Mouse (Mus musculus): ENCODE measurements around the gene Slc7a11.

Slc7a11 gene

DNA sequence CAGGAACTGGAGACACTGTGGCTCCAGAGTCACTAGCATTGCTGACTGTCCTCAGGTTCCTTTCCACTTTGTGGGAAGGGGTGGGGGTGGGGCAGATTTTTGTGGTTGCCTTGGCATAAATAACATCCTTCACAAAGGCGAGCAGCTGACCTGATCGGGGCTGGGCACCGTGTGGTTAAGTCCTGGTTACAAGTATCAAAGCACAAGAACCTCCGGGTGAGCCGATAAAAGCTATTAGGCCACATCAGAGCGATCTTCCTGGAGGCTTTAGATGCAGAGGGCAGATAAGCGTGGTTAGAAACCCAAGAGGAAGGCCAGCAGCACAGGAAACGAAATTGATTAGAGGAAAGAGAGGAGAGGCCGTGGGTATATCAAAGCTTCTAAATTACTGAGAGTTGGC lies 55.1 kb downstream of the Slc7a11 start:
- DNase-seq: no peak

DNA sequence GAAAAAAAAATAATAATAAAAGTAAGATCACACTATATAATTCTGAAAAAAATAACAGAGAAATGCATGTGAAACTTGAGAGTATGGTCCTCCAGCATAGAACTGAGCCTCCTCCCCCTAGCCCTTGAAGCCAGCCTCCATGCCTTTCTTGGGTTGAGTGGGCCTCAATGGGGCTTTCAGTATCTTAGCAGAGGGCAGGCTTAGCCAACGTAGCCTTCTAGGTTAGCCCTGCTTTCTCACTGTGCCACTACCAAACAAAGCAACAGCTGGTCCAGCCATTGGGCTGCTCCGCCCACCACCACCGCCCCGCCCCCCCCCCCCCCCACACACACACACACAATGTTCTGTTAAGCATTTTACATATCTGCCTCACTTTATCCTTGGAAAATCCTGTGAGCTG lies 56.1 kb downstream of the Slc7a11 start:
- no peak for DNase-seq

DNA sequence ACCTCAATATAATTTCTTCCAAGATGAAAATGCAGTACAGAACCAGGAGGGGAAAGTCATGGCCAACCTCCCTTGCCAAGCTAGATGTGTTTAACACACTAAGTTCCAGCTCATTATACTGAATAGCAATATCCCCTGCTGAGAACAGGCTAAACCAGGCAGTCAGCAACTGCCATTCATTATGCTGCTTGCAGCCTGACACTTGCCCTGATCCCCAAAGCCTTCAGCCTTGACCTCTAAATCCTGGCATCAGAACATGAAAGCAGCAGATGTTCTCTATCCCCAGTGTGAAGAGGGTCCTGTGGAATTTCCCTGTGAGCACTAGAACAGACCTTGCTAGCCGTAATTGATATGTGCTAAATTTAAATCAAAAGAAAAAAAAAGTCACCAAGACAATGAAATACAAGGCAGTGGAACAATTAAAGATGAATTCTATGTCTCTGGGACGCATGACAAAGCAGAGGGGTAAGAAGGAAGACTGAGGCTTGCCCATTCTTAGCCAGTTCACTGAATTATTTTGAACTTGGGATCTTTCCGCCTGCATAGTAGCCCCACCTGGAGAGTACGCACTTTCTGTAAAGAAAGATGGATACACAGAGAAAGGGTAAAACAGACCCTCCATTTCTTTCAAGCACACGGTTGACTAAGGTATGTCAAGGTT lies 56.7 kb downstream of the Slc7a11 start:
- DNase-seq: no peak

DNA sequence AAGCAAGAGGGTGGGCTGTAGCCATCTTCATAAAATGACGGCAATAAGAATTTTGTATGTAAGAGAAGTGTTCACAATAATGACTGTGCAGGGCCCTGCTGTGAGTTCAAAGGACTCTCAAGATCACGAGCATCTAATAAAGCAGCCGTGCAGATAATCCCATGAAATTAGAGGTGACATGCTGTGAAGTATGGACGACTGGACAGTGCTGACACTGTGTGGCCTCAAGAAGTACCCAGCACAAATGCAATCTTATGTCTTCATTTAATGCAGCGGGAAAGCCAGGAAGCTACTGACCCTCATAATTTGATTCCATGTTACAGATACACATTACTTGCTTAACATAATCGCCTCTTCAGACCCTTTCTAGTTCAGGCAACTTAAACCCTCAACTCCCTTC lies 57.3 kb downstream of the Slc7a11 start:
- no peak for DNase-seq

DNA sequence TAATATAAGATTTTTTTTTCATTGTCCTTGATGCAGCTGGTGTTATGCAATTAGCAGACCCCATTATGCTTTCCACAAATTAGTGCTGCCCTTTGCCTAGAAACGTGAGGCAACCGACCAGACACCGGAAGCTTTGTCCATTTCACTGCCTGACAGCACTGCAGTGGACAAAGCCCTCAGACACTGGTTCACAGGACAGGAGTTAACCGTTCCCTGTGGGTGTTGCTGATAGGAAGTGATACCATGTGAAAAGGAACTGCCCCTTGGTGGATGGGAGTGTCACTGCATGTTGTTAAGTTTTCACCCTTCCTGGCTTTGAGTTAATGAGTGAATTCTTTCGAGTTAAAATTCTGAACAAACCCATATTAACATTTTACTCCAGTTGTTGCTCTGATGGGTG lies 60.7 kb downstream of the Slc7a11 start:
- no peak for DNase-seq

DNA sequence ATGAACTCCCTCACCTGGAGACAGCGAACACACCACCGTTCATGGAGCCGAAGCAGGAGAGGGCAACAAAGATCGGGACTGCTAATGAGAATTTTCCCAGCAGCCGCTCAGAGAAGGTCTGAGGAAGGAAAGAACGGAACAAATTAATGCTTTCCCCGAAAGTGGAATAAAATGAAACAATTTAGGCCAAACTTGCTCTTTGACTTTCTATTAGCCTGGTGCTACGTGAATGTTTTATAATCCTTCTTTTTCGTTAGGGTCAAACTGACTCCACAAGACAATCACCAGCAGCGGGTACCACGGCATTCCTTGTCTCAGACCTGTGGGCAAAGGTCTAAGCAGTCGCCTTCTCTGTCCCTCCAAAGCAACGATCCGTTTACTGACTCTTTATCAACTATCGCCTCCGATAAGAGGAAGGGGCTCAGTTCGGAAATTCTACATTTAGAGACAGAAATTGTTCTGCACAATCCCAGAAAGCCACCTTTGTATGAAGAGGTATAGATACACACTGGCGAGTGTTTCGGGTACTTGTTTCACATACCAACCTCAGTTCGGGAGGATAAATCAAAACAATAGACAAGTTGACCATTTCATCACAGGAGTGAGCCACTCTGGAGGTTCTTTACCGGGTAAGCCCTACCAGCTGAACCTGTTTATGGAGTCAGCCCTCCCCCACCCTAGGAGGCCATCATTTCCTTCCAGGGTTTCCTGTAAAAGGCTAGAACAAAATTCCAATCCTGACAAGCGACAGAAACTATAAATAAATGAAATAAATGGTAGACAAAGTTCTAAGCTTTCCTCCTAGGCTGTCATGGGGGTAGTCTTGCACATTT lies 61.3 kb downstream of the Slc7a11 start:
- DNase-seq: no peak

DNA sequence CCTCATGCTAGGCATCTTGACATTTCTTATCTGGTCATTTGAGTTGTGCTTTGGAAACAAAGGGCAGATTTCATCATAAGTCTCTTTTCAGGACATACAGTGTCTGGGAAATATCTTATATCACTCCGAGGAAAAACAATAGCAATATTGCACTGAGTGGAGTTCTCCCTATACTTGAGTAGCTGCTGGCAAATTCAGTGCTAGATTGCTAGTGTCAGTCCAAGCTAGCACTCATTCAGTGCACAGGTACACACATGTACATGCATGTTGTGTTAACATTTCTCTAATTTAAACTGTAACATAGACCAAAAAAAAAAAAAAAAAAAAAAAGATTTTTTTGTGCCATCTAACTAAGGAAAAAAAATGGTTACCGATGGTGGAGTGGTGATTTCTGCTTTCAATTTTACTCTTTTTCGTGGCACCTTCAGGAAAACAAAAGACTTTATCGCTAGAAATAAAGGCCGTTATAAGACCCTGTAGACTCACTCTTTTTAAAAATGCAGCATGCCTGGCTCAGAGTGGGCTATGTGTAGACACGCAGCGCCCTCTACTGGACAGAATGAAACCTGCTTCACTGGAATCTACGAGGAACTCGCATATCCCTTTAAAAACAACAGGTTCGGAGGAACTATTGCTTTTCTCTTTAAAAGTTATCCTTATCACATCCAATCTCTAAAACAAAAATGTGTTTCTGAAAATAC lies 62.1 kb downstream of the Slc7a11 start:
- DNase-seq: peak; percentile 34

DNA sequence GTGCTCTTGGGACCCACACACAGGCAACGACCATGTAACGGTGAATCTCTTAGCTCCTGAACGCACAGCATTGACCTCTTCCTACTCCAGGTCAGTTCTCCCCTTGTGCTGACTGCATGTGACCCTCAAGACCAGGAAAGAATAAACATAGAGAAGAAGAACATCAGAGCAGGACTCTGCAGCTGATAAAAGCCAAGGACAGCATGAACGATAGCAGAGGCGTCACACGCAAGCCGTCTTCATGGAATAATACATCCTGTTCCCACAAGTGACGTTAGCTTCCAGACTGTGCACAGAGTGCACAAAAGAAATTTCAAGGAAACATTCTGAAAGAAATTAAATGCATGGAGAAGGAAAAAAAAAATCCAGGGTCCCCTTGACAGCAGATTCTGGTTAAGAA lies 63.5 kb downstream of the Slc7a11 start:
- no peak for DNase-seq

DNA sequence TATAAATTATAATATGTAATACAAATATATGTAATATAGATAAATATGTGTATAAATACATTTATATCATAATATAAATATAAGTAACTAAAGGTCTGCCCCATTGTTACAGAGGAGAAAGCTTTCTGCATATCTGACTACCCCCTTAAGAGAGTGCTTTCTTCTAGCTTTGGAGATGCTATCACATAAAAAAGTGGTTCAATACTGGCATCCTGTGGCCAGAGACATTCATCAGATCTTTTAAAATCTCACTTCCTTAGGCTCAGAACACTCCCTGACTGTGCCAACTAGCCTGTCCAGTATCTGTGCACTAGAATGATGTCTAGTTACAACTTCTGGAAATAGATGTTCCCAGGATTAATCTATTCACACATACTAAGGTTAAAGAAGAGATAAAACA lies 67.9 kb downstream of the Slc7a11 start:
- no peak for DNase-seq

DNA sequence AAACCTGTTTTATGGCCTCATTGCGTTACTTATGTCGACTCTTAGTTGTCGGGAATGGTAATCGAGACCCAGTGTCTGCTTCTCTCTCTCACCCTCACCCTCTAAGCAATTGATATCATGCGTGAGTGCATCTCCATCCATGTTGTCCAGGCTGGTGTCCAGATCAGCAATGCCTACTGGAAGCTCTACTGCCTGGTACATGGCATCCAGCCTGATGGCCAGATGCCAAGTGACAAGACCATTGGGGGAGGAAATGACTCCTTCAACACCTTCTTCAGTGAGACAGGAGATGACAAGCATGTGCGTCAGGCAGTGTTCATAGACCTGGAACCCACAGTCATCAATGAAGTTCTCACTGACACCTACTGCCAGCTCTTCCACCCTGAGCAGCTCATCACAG lies 73.6 kb downstream of the Slc7a11 start:
- DNase-seq: no peak

DNA sequence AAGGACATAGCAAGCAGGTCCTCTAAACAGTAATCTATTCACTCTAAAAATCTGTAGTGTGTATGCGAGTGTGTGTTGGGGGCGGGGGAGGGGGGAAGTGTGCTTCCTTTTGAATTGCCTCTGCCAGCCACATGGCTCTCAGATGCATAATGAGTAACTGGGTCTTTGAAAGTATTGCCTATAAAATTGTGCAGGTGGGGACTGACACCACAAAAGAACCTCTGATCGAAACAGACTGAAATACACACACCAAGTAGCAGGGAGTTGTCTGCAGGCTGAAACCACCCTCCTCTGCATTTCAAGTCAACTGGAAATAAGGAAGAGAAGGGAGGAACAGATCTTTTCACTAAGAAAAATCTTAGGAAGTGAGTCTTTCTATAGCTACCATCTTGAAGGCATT lies 76.2 kb downstream of the Slc7a11 start:
- DNase-seq: no peak

DNA sequence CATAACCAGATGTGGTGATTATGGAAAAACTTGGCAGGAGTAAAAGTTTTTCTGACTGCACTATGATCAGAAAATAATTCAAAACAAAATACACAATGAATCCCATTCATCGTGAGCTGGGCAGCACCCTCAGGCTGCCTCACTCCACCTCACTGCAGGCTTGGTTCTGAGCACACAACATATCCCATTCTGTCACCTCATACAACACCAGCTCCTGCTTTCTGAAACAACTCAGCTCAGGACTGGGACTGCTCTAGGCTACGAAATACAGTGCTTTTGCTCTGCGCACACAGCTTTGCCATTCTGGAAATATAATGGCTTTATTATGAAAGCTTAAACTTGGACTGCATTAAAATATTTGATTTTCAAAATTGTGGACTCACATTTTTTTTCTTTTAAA lies 79.8 kb downstream of the Slc7a11 start:
- DNase-seq: no peak

DNA sequence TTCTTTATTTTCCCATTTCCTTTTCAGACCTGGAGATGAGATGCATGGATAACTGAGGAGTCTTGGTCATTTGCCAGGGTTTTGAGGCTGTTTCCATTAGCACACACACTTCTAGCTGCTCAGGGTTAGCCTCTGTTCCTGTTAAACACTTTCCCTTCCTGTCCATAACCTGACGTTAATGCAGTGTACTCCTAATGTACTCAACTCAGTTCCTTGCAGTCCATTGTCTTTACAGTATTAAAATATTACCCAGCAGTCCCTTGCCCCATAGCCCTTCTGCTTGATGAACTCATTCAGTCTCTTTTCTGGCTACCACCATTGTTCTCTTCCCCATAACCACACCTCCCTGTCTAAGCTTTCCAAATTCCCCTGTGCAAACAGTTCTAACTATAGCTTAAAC lies 96.3 kb downstream of the Slc7a11 start:
- no peak for DNase-seq

DNA sequence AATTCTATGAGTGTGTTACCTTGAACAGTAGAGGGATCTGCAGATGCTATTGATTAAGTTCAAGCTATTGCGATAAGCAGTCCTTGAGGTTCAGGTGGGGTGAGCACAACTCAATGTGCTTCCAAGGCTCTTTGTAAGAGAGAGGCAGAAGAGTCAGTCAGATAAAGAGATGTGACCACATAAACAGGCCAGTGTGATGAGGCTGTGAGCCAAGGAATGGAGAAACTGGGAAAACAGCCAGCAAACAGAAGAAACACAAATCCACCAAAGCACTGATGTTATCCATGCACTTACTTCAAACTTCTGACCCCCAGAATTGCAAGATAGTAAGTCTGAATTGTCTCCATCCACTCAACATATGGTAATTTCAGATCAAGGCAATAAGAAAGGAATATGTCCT lies 99.0 kb downstream of the Slc7a11 start:
- no peak for DNase-seq

DNA sequence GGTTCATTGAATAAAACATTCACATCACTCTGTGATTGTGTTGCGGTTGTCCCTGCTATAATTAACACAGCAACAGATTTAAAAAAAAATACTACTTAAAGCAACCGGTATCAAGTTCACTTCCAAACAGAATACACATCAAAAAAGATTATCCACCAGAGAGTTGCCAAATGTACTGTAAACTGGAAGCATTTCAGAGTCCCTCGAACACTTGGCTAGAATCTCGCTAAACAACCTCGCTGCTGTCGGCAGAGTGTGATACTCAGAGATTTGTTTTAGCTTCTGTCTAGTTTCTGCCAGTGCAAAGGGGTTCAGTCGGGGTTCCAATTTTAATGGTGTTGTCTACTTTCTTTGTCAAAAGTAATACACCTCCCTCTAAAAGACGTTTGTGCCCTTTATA lies 118.9 kb downstream of the Slc7a11 start:
- DNase-seq: no peak

DNA sequence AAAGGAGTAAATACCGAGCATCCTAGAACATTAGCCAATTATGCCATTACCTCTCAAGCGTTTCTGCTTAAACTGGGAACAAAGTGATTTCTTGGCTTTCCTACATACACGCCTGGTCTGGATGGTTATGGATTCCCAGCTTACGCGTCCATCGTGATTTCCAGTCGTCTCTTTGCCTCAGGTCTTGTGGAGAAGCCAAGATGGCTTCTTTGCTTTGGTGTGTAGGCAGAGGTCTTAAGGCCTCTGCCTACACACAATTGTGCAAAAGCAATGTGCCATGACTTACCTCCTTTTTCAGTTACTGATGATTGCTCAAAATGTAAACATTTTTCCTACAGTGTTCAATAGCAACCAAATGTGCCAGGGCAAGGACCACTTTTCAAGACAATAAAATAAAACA lies 119.5 kb downstream of the Slc7a11 start:
- no peak for DNase-seq

DNA sequence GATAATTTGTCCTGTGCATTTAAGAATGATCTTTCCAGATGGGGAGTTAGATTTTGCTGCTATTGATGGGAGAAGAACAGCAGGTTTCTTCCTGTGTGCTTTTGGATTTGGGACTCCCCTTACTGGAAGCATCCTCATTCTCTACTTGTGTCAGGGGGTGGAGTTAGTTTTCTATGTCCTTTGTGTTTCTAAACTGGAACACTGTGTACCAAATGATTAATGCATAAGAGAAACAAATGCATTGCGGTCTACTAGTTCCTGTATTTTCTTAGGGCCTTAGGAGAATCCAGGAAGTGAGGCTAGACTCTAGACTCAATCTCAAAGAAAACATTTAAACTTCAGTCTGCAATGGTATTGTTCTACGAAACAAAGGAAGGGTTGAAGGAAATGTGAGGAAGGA lies 122.6 kb downstream of the Slc7a11 start:
- no peak for DNase-seq

DNA sequence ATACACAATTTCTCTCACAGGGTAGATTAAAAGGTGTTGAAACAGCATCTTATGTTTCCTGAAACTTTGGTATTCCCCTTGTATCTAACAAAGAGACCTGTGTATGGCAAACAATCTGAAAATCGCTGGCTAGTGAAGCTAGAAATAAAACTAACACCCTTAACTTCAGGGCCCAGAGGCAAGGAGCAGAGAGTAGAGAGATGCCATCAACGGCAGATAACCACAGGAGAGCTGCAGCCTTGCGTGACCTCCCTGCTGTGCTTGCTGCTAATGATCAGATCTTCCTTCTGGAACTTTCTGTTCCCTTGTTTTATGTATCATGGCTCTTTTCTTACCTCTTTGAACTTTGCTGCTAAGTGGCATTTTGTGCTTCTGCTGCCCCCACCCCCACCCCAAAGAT lies 125.3 kb downstream of the Slc7a11 start:
- no peak for DNase-seq

DNA sequence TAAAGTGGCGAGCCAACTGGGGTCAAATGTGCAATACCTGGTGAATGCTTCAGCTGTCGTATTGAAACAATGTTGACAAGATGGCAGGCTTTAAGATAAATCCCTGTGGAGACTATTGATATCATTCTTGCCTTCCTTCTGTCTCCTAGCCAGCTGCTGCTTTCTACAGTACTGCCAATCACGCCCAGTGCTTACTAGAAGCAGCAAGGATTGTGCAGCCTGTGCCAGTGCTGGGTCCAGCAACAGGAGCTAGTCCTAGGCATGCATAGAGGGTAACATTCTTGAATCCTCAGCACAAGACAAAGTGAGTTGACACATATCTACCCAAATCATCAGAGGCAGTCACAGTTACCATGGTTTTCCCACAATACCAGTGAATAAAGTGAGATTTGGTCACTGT lies 129.6 kb downstream of the Slc7a11 start:
- DNase-seq: no peak

DNA sequence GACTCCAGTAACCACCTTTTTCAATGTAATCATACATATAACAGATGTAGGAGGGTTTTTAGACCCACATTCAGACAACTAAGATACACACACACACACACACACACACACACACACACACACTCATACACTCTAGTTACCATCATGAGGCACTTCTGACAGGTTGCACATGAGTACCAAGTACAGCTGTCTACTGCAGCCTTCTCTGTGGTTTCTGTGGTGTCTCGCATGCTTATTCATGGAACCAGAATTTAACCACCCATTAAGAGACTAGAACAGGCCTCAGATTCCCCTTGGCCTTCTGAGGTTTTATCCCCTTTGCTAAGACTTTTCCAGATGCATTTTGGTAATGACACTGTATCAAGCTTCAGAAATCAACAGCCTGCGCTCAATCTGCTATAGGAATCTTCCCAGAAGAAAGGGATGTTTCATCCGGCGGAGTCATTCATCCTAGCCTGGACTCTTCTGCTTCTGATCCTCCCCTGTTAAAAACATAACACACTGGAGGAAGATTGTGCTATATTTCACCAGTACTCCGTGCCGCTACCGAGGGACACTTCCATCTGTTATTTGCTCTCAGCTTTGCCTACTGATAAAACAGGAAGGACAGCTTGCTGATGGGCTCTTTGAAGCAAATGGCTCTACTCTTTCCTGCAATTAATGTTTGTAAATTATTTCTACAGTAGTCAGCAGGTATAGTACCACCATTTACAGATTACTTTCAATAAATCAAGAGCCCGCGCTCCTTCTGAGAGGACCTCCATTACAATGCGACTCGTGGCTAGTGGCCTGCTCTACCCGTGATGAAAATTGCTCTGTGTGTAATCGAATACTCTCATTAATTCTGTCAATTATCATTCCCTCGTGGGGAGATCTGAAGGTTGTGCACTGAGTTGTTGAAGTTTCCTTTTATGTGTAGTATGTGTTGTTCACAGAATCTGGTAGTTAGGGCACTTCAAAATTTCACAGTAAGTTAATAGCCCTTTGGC lies 135.8 kb downstream of the Slc7a11 start:
- DNase-seq: no peak

DNA sequence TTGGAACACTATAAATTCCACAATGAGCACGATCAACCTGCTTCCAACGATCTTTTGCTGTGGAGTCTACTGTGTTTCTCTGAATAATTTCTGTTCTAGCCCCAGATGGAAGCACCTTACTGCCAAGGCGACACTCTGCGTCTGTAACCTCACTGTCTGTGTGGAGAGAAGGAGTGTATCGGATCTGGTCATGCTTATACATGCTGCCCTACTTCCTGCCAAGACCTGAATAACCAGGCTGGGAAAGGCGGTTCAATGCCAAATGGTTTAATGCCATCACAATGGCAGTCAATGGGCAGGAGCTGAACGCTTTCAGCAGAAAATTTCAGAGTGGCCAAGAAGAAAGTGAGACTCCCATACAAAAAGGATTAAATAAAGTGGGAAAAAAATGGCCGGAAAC lies 137.1 kb downstream of the Slc7a11 start:
- DNase-seq: peak; percentile 10

DNA sequence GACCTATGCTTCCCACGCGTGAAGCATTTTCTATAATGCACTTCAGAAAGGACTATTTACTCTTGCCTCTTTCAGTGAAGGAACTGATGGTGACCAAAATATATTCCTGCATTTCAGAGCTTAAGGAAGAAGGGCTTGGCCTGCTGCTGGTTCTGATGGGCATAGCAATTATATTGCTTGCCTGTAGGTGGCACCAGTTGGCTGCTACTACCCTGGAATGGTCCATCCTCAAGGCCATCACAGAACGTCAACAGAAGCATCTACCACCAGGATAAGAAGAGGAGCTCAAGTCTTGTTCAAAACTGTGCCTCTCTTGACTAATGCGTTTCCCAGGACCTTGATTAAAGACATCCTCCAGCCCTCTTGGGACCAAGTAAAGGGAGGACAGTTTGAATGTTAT lies 139.3 kb downstream of the Slc7a11 start:
- DNase-seq: peak; percentile 9

DNA sequence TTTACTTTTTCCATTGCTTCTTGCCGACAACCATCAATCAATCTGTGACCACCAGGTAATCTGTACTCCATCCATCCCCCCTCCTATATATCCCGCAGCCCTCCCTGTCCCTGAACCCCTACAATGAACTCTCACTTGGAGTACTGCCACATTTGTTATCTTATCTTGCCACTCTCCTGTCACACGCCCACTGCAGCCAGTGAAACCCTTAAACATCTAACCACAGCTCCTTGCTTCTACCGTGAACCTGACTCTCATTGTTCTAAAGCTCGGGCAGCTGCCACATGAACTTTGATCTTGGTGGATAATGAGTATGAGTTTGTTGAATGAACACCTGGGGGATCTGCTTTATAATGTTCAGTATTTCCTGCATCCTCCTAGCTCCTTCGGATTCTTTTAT lies 140.8 kb downstream of the Slc7a11 start:
- DNase-seq: no peak
